Mouse (Mus musculus) C2C12 (cell line): Measurements from ENCODE around the gene Cyp1a1. TPM values are rescaled to one million over a fixed set of nuclear protein-coding genes. Genes with fewer than 3 reads are reported as not detected.

ENCODE experiments used
- H3K27me3 ChIP-seq: one replicate; pipeline ENCODE4 v1.6.1; 2011; ENCODE audit not compliant: control insufficient read depth, insufficient read depth, insufficient read length
- H3K36me3 ChIP-seq: one replicate; pipeline ENCODE4 v1.6.1; 2011; ENCODE audit not compliant: control insufficient read depth, insufficient read depth
- H3K4me3 ChIP-seq: one replicate; pipeline ENCODE4 v1.5.1; 2011; ENCODE audit warnings: mild to moderate bottlenecking, control low read depth; ENCODE audit not compliant: poor library complexity, insufficient read depth, severe bottlenecking
- H3K79me2 ChIP-seq: one replicate; pipeline ENCODE4 v1.6.1; 2011; ENCODE audit not compliant: control insufficient read depth, insufficient read depth
- H3K79me3 ChIP-seq: one replicate; pipeline ENCODE4 v1.6.1; 2011; ENCODE audit warnings: low read depth, control low read depth
- H3ac ChIP-seq: one replicate; pipeline ENCODE3; 2011; ENCODE audit warnings: low read depth; ENCODE audit not compliant: control insufficient read depth, insufficient read length
- CEBPB ChIP-seq: IDR thresholded peaks from one replicate; pipeline ENCODE4 v1.6.1; 2011; ENCODE audit warnings: low read depth, mild to moderate bottlenecking, control low read depth, moderate library complexity
- CTCF ChIP-seq: IDR thresholded peaks from one replicate; pipeline ENCODE4 v1.5.1; 2011; ENCODE audit not compliant: control insufficient read depth, insufficient read depth, insufficient read length
- FOSL1 ChIP-seq: IDR thresholded peaks from one replicate; pipeline ENCODE4 v1.8.0; 2011; ENCODE audit warnings: mild to moderate bottlenecking, low read length; ENCODE audit not compliant: poor library complexity, insufficient read depth, severe bottlenecking
- MAX ChIP-seq: IDR thresholded peaks from one replicate; pipeline ENCODE4 v1.6.1; 2011; ENCODE audit warnings: mild to moderate bottlenecking, control low read depth
- MYOD1 ChIP-seq: IDR thresholded peaks from one replicate; pipeline ENCODE4 v1.6.1; 2011; ENCODE audit warnings: low read depth; ENCODE audit not compliant: control insufficient read depth, insufficient read length
- MYOG ChIP-seq: IDR thresholded peaks from one replicate; pipeline ENCODE4 v1.6.1; 2011; ENCODE audit not compliant: control insufficient read depth, insufficient read length; ENCODE audit errors: extremely low read depth
- USF1 ChIP-seq: IDR thresholded peaks from one replicate; pipeline ENCODE4 v1.6.1; 2011; ENCODE audit warnings: low read depth, mild to moderate bottlenecking, control low read depth, moderate library complexity
- polyA plus RNA-seq: library from polyadenylated mRNA; unstranded; fragments of >200 nt; fragmentation: generic; extraction: Trizol; gene quantifications from one replicate; pipeline ENCODE4 v1.2.1, GENCODE M21; 2012; ENCODE audit warnings: missing spikeins

The Cyp1a1 gene
- polyA plus RNA-seq, 1 experiment: 0.14 TPM

GRCm38 (mm10) chr9:57748831-57749230 lies 61.1 kb downstream of the Cyp1a1 start:
- TF ChIP-seq MYOD1 (no peak), MYOG (no peak), USF1 (no peak), CEBPB (no peak), CTCF (no peak), MAX (no peak), FOSL1 (no peak)
- Histone ChIP-seq H3K27me3 (no peaks in the 10 kb centered on the region), H3ac (no peak overlapping the region), H3K79me2 (no peaks in the 10 kb centered on the region), H3K79me3 (no peaks in the 10 kb centered on the region), H3K4me3 (no peak overlapping the region), H3K36me3 (peaks cover 79% of the 10 kb centered on the region)

- H3K4me3 ChIP-seq: no peak overlapping the region
- no peaks in the 10 kb centered on the region for H3K79me2 ChIP-seq
- no peaks in the 10 kb centered on the region for H3K27me3 ChIP-seq
- TF ChIP-seq CEBPB: no peak
- TF ChIP-seq MAX: no peak
- no peak for TF ChIP-seq MYOG
- TF ChIP-seq MYOD1: no peak
- no peak for TF ChIP-seq USF1
- TF ChIP-seq FOSL1: no peak
- no peak for TF ChIP-seq CTCF
- H3K36me3 ChIP-seq: peaks cover 91% of the 10 kb centered on the region
- no peak overlapping the region for H3ac ChIP-seq
- H3K79me3 ChIP-seq: no peaks in the 10 kb centered on the region
Observed at GRCm38 (mm10) chr9:57750901-57751300, 63.2 kb downstream of the Cyp1a1 start.

Other genes starting within 250 kb of the Cyp1a1 start
- 15.1 TPM for gene Ppcdc, start 247.8 kb upstream of the Cyp1a1 start, polyA plus RNA-seq
- 15.2 TPM for gene Scamp5, start 219.9 kb upstream of the Cyp1a1 start, polyA plus RNA-seq
- 0.55 TPM for gene Rpp25, start 183.9 kb upstream of the Cyp1a1 start, polyA plus RNA-seq
- gene Cox5a, start 166.7 kb upstream of the Cyp1a1 start, polyA plus RNA-seq: 630 TPM
- 20.9 TPM for gene Fam219b, start 150.4 kb upstream of the Cyp1a1 start, polyA plus RNA-seq
- 35.7 TPM for gene Mpi, start 135.2 kb upstream of the Cyp1a1 start, polyA plus RNA-seq
- 22.5 TPM for gene Scamp2, start 127.0 kb upstream of the Cyp1a1 start, polyA plus RNA-seq
- gene Ulk3, start 98.5 kb upstream of the Cyp1a1 start, polyA plus RNA-seq: 5.4 TPM
- 0.06 TPM for gene Cplx3, start 81.6 kb upstream of the Cyp1a1 start, polyA plus RNA-seq
- gene Lman1l, start 67.2 kb upstream of the Cyp1a1 start, polyA plus RNA-seq: 0.68 TPM
- 66.2 TPM for gene Csk, start 34.3 kb upstream of the Cyp1a1 start, polyA plus RNA-seq
- not detected for gene Cyp1a2, start 4.2 kb upstream of the Cyp1a1 start, polyA plus RNA-seq
- gene Edc3, start 20.6 kb downstream of the Cyp1a1 start, polyA plus RNA-seq: 16.8 TPM
- gene Clk3, start 77.9 kb downstream of the Cyp1a1 start, polyA plus RNA-seq: 50.9 TPM
- 0.87 TPM for gene Arid3b, start 148.9 kb downstream of the Cyp1a1 start, polyA plus RNA-seq
- 59.0 TPM for gene Ubl7, start 223.1 kb downstream of the Cyp1a1 start, polyA plus RNA-seq